Comparison of ENCODE assay signal across 9 mouse cellular contexts in the genomic region with DNA sequence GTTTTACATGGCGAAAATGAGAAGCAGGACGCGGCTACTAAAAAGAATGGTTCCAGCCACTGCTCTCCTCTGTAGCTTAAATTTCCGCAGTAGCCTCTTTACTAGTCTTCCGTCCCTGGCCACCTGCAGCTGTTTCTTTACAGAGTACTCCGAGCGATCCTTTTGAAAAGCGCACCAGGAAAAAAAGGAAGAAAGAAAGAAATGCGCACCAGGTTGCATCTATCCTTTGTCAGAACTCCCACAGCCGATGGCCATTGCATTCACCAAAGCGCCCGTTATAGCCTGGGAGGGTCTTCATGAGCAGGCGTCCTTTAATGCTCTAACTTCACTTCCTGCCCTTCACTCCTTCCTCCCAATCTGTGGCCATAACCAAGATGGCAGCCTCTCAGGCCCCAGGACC. TPM values are rescaled to one million over a fixed set of nuclear protein-coding genes. Genes with fewer than 3 reads are reported as not detected.
DNase-seq lines count a peak whose midpoint lies in the region; ATAC-seq and TF ChIP-seq lines count a peak whose summit lies in the region.
"Had no signal": no experiment of that assay in that cellular context is flagged by ENCODE, and none has a peak within 500 bp of the region (broad histone marks: within the 10 kb centered on the region; RNA-seq: fewer than 3 reads in every experiment).

A gene (minus strand): TSS at position 354 of the 400 bp plus-strand sequence.

- no peak for TF ChIP-seq EP300 in heart, postnatal 0 days (IDR thresholded peaks at IDR 0.05; ENCODE audit: low read depth)

- H3K4me3 ChIP-seq in heart, postnatal 0 days (ENCODE audit: low read depth, low read length): peak within 1 kb of the TSS; percentile 58
- H3K4me3 ChIP-seq in embryonic facial prominence, embryonic 11.5 days (ENCODE audit: low read depth, low read length): peak within 1 kb of the TSS; percentile 62
- H3K4me3 ChIP-seq in intestine, embryonic 15.5 days (replicated peaks): peak within 1 kb of the TSS; percentile 56
- H3K4me3 ChIP-seq in midbrain, embryonic 14.5 days (replicated peaks; ENCODE audit: low read depth, low read length): peak within 1 kb of the TSS; percentile 79

- no peaks in the 10 kb centered on the region for H3K36me3 ChIP-seq in heart, postnatal 0 days (replicated peaks; ENCODE audit: control insufficient read depth, insufficient read depth, low read length)
- H3K36me3 ChIP-seq in embryonic facial prominence, embryonic 11.5 days (replicated peaks; ENCODE audit: control insufficient read depth, insufficient read depth, low read depth, low read length): no peaks in the 10 kb centered on the region
- no peaks in the 10 kb centered on the region for H3K36me3 ChIP-seq in intestine, embryonic 15.5 days
- no peaks in the 10 kb centered on the region for H3K36me3 ChIP-seq in midbrain, embryonic 14.5 days (ENCODE audit: control insufficient read depth, insufficient read depth, low read length)

- H3K4me1 ChIP-seq in heart, postnatal 0 days (ENCODE audit: control insufficient read depth, insufficient read depth): no peaks in the 10 kb centered on the region
- H3K4me1 ChIP-seq in embryonic facial prominence, embryonic 11.5 days (ENCODE audit: control insufficient read depth, insufficient read depth, low read length): no peaks in the 10 kb centered on the region; the same call in 1 of the 2 replicates
- H3K4me1 ChIP-seq in intestine, embryonic 15.5 days (replicated peaks): peaks cover 14% of the 10 kb centered on the region; the same call in 1 of the 2 replicates
- H3K4me1 ChIP-seq in midbrain, embryonic 14.5 days (ENCODE audit: control insufficient read depth, insufficient read depth, low read length): peaks cover 11% of the 10 kb centered on the region; the same call in 1 of the 2 replicates

- H3K27ac ChIP-seq in heart, postnatal 0 days (ENCODE audit: low read depth): no peak within 1 kb of the TSS
- no peak within 1 kb of the TSS for H3K27ac ChIP-seq in embryonic facial prominence, embryonic 11.5 days (replicated peaks; ENCODE audit: low read depth, low read length)
- H3K27ac ChIP-seq in intestine, embryonic 15.5 days: no peak within 1 kb of the TSS
- H3K27ac ChIP-seq in midbrain, embryonic 14.5 days (replicated peaks; ENCODE audit: low read depth, low read length): peak within 1 kb of the TSS; percentile 94

- no peak for TF ChIP-seq CTCF in heart, postnatal 0 days (IDR thresholded peaks at IDR 0.05; ENCODE audit: low read depth)

- H3K27me3 ChIP-seq in heart, postnatal 0 days (ENCODE audit: control insufficient read depth, insufficient read depth, low read length): peaks cover 65% of the 10 kb centered on the region
- H3K27me3 ChIP-seq in embryonic facial prominence, embryonic 11.5 days (ENCODE audit: control insufficient read depth, insufficient read depth, low read length): peaks cover 37% of the 10 kb centered on the region
- H3K27me3 ChIP-seq in intestine, embryonic 15.5 days (replicated peaks): peaks cover 52% of the 10 kb centered on the region
- no peaks in the 10 kb centered on the region for H3K27me3 ChIP-seq in midbrain, embryonic 14.5 days (ENCODE audit: control insufficient read depth, insufficient read depth, low read length)

- intact Hi-C loops in heart, postnatal 10 days (cut with DNase I): no loop called here

- DNase-seq in heart, postnatal 0 days (ENCODE audit: low spot score): no peak
- no peak for DNase-seq in heart, postnatal 10 days
- DNase-seq in embryonic facial prominence, embryonic 11.5 days (ENCODE audit: low spot score): peak; percentile 4
- DNase-seq in midbrain, embryonic 14.5 days: peak; percentile 48
- DNase-seq in c-Kit-positive CD71-positive TER-119-positive erythroid progenitor cells, embryonic 14.5 days (ENCODE audit: low spot score): no peak
- DNase-seq in thymus, postnatal 4 days: no peak
- DNase-seq in urinary bladder, postnatal 36 days (ENCODE audit: low spot score in 2 of 2): no peak

- H3K9ac ChIP-seq in heart, postnatal 0 days (replicated peaks; ENCODE audit: low read depth, low read length): no peak within 1 kb of the TSS
- peak within 1 kb of the TSS; percentile 62 for H3K9ac ChIP-seq in embryonic facial prominence, embryonic 11.5 days (replicated peaks; ENCODE audit: low read length)
- H3K9ac ChIP-seq in intestine, embryonic 15.5 days: peak within 1 kb of the TSS; percentile 51
- peak within 1 kb of the TSS; percentile 94 for H3K9ac ChIP-seq in midbrain, embryonic 14.5 days (replicated peaks; ENCODE audit: low read length)

- ATAC-seq in heart, postnatal 0 days (ENCODE audit: insufficient read depth, low read depth): no peak
- no peak for ATAC-seq in embryonic facial prominence, embryonic 11.5 days (replicated peaks; ENCODE audit: insufficient number of reproducible peaks, low FRiP score, low TSS enrichment, low read depth)
- ATAC-seq in intestine, embryonic 15.5 days: no peak
- no peak for ATAC-seq in midbrain, embryonic 14.5 days (ENCODE audit: low FRiP score, low TSS enrichment)
- ATAC-seq: Patski had no signal

- peak within 1 kb of the TSS; percentile 90 for H3K4me2 ChIP-seq in heart, postnatal 0 days (ENCODE audit: low read depth, low read length)
- H3K4me2 ChIP-seq in embryonic facial prominence, embryonic 11.5 days (ENCODE audit: low read depth, low read length): peak within 1 kb of the TSS; percentile 99
- H3K4me2 ChIP-seq in intestine, embryonic 15.5 days (replicated peaks): peak within 1 kb of the TSS; percentile 97
- H3K4me2 ChIP-seq in midbrain, embryonic 14.5 days (ENCODE audit: low read length): peak within 1 kb of the TSS; percentile 70

- WGBS in heart, postnatal 0 days: 14% methylated on average over 13 of the region's 13 CpGs
- 6% methylated on average over 12 of the region's 13 CpGs for WGBS in embryonic facial prominence, embryonic 11.5 days
- 13% methylated on average over 13 of the region's 13 CpGs for WGBS in intestine, embryonic 15.5 days
- under 1% methylated on average over 13 of the region's 13 CpGs for WGBS in midbrain, embryonic 14.5 days

- no peaks in the 10 kb centered on the region for H3K9me3 ChIP-seq in heart, postnatal 0 days (replicated peaks; ENCODE audit: control insufficient read depth, low read length)
- H3K9me3 ChIP-seq in embryonic facial prominence, embryonic 11.5 days (replicated peaks; ENCODE audit: control insufficient read depth, low read length): no peaks in the 10 kb centered on the region
- no peaks in the 10 kb centered on the region for H3K9me3 ChIP-seq in intestine, embryonic 15.5 days
- no peaks in the 10 kb centered on the region for H3K9me3 ChIP-seq in midbrain, embryonic 14.5 days (ENCODE audit: control insufficient read depth, low read length)

RNA-seq across cellular contexts. Expression of the gene that starts here (rescaled TPM):
- not detected in 2 replicates for total RNA-seq in heart, postnatal 0 days (2014; rRNA removed; ENCODE audit: low replicate concordance)
- not detected in 2 replicates for polyA plus RNA-seq in heart, postnatal 0 days (2015; fragmentation: Nextera tagmentation; extraction: Ambion mirVana)
- total RNA-seq in heart, postnatal 10 days (2021): not detected
- 2.5 and 4.6 TPM in 2 replicates for polyA plus RNA-seq in embryonic facial prominence, embryonic 11.5 days (2014; fragmentation: Nextera tagmentation; extraction: Ambion mirVana)
- polyA plus RNA-seq in intestine, embryonic 15.5 days (2015; fragmentation: Nextera tagmentation; extraction: Ambion mirVana): 1.8 and 2.0 TPM in 2 replicates
- polyA plus RNA-seq in midbrain, embryonic 14.5 days (2014; fragmentation: Nextera tagmentation; extraction: Ambion mirVana): 146 and 152 TPM in 2 replicates

Comparison
In these comparisons a context has a peak if more than half of its experiments do, and no peak if none do; other contexts are left out.
1. RNA of the gene that starts here (polyA plus RNA-seq): 146 to 152 TPM in midbrain, embryonic 14.5 days; 2.5 to 4.6 TPM in embryonic facial prominence, embryonic 11.5 days, 1.8 to 2.0 TPM in intestine, embryonic 15.5 days and not detected in heart, postnatal 0 days; every median in the first group is over 10 times any median in the second.
2. DNase-seq: peak in embryonic facial prominence, embryonic 11.5 days (single experiment) and midbrain, embryonic 14.5 days (single experiment); none in heart, postnatal 0 days (single experiment), heart, postnatal 10 days (0 of 2), c-Kit-positive CD71-positive TER-119-positive erythroid progenitor cells, embryonic 14.5 days (single experiment), thymus, postnatal 4 days (single experiment) and urinary bladder, postnatal 36 days (0 of 2).
3. Peak in every context shown above with its lines, with median percentiles within 50 percentile points of each other: H3K4me2 ChIP-seq and H3K4me3 ChIP-seq.